Mouse (Mus musculus): ENCODE results near the gene Eef1akmt3. TPM values are rescaled to one million over a fixed set of nuclear protein-coding genes. Genes with fewer than 3 reads are reported as not detected.
"Not testable (repeated sequence)": the region's sequence is repeated elsewhere in the genome, so short reads cannot be mapped to it uniquely, and the experiment has no call there.

Eef1akmt3 gene
- total RNA-seq (2022) = under 1 TPM; 0.12 to 0.66 (median 0.37) TPM

- peak; percentile 41 for DNase-seq
Measured at GRCm38 (mm10) chr10:127041274-127041766, at the start of gene Eef1akmt3, which contains the start of gene Mettl1. Eef1akmt3 (minus strand) TSS chr10:127041513. Mettl1 (plus strand) TSS chr10:127041414.

GRCm38 (mm10) chr10:127090560-127091411 lies 49.5 kb upstream of the Eef1akmt3 start:
- no peak for DNase-seq

- no peak for DNase-seq
Measured at GRCm38 (mm10) chr10:127085633-127086032, 44.3 kb upstream of the Eef1akmt3 start.

- no peak for DNase-seq
Measured at GRCm38 (mm10) chr10:127085052-127085451, 43.7 kb upstream of the Eef1akmt3 start.

GRCm38 (mm10) chr10:127083915-127084306 lies 42.6 kb upstream of the Eef1akmt3 start:
- no peak for DNase-seq

- DNase-seq = no peak
Measured at GRCm38 (mm10) chr10:127083292-127083914, 42.1 kb upstream of the Eef1akmt3 start.

GRCm38 (mm10) chr10:127081996-127082620 lies 40.8 kb upstream of the Eef1akmt3 start:
- no peak for DNase-seq

- DNase-seq = no peak
Measured at GRCm38 (mm10) chr10:127080901-127081780, 39.8 kb upstream of the Eef1akmt3 start.

- DNase-seq = no peak
Measured at GRCm38 (mm10) chr10:127079665-127080391, 38.5 kb upstream of the Eef1akmt3 start.

- DNase-seq = no peak
Measured at GRCm38 (mm10) chr10:127078677-127079575, 37.6 kb upstream of the Eef1akmt3 start.

GRCm38 (mm10) chr10:127078001-127078676 lies 36.8 kb upstream of the Eef1akmt3 start:
- no peak for DNase-seq

- no peak for DNase-seq
Measured at GRCm38 (mm10) chr10:127077515-127077914, 36.2 kb upstream of the Eef1akmt3 start.

GRCm38 (mm10) chr10:127076082-127076481 lies 34.8 kb upstream of the Eef1akmt3 start:
- DNase-seq = no peak

- no peak for DNase-seq
Measured at GRCm38 (mm10) chr10:127075651-127076050, 34.3 kb upstream of the Eef1akmt3 start.

- DNase-seq = no peak
Measured at GRCm38 (mm10) chr10:127075080-127075479, 33.8 kb upstream of the Eef1akmt3 start, which contains the start of gene Agap2. Agap2 (plus strand) TSS chr10:127075284.

GRCm38 (mm10) chr10:127073981-127074380 lies 32.7 kb upstream of the Eef1akmt3 start:
- DNase-seq = no peak

GRCm38 (mm10) chr10:127072969-127073368 lies 31.7 kb upstream of the Eef1akmt3 start:
- DNase-seq = not testable (repeated sequence)

- not testable (repeated sequence) for DNase-seq
Measured at GRCm38 (mm10) chr10:127072270-127072669, 31.0 kb upstream of the Eef1akmt3 start.

- DNase-seq = no peak
Measured at GRCm38 (mm10) chr10:127071203-127071602, 29.9 kb upstream of the Eef1akmt3 start.
